Mouse (Mus musculus): ENCODE results near the gene Zfp277.

Gene Zfp277

GRCm38 (mm10) chr12:40378621-40379537 is 66.8 kb downstream of the Zfp277 start:
- no peak for DNase-seq (ENCODE audit: low read depth, low spot score)

- no peak for DNase-seq (ENCODE audit: low read depth, low spot score)
Observed at GRCm38 (mm10) chr12:40351879-40352278, 93.8 kb downstream of the Zfp277 start.

GRCm38 (mm10) chr12:40348251-40348650 is 97.5 kb downstream of the Zfp277 start:
- no peak for DNase-seq (ENCODE audit: low read depth, low spot score)

- DNase-seq (ENCODE audit: low read depth, low spot score): no peak
Observed at GRCm38 (mm10) chr12:40347060-40347698, 98.5 kb downstream of the Zfp277 start.

- no peak for DNase-seq (ENCODE audit: low read depth, low spot score)
Observed at GRCm38 (mm10) chr12:40341443-40341842, 104.3 kb downstream of the Zfp277 start.

- no peak for DNase-seq (ENCODE audit: low read depth, low spot score)
Observed at GRCm38 (mm10) chr12:40335303-40335702, 110.4 kb downstream of the Zfp277 start.

- no peak for DNase-seq (ENCODE audit: low read depth, low spot score)
Observed at GRCm38 (mm10) chr12:40331467-40331866, 114.2 kb downstream of the Zfp277 start.

GRCm38 (mm10) chr12:40327012-40327660 is 118.6 kb downstream of the Zfp277 start:
- no peak for DNase-seq (ENCODE audit: low read depth, low spot score)

GRCm38 (mm10) chr12:40325582-40325981 is 120.1 kb downstream of the Zfp277 start:
- no peak for DNase-seq (ENCODE audit: low read depth, low spot score)

GRCm38 (mm10) chr12:40324819-40325218 is 120.9 kb downstream of the Zfp277 start:
- DNase-seq (ENCODE audit: low read depth, low spot score): no peak

GRCm38 (mm10) chr12:40315146-40315545 is 130.6 kb downstream of the Zfp277 start:
- DNase-seq (ENCODE audit: low read depth, low spot score): no peak

- DNase-seq (ENCODE audit: low read depth, low spot score): no peak
Observed at GRCm38 (mm10) chr12:40303960-40304359, 141.7 kb downstream of the Zfp277 start.

GRCm38 (mm10) chr12:40298636-40299035 is 147.1 kb downstream of the Zfp277 start:
- DNase-seq (ENCODE audit: low read depth, low spot score): no peak

- peak; percentile 37 for DNase-seq (ENCODE audit: low read depth, low spot score)
Observed at GRCm38 (mm10) chr12:40286539-40286938, 159.2 kb downstream of the Zfp277 start.

GRCm38 (mm10) chr12:40280596-40281325 is 164.9 kb downstream of the Zfp277 start:
- DNase-seq (ENCODE audit: low read depth, low spot score): no peak

- no peak for DNase-seq (ENCODE audit: low read depth, low spot score)
Observed at GRCm38 (mm10) chr12:40277581-40277980, 168.1 kb downstream of the Zfp277 start.

- DNase-seq (ENCODE audit: low read depth, low spot score): no peak
Observed at GRCm38 (mm10) chr12:40274931-40275330, 170.8 kb downstream of the Zfp277 start.

- DNase-seq (ENCODE audit: low read depth, low spot score): no peak
Observed at GRCm38 (mm10) chr12:40273339-40273738, 172.4 kb downstream of the Zfp277 start.

- DNase-seq (ENCODE audit: low read depth, low spot score): no peak
Observed at GRCm38 (mm10) chr12:40272710-40273109, 173.0 kb downstream of the Zfp277 start.

- DNase-seq (ENCODE audit: low read depth, low spot score): no peak
Observed at GRCm38 (mm10) chr12:40268313-40268712, 177.4 kb downstream of the Zfp277 start.

Data from A20 (cell line).